ENCODE assay signal across 9 mouse cellular contexts in the genomic region with DNA sequence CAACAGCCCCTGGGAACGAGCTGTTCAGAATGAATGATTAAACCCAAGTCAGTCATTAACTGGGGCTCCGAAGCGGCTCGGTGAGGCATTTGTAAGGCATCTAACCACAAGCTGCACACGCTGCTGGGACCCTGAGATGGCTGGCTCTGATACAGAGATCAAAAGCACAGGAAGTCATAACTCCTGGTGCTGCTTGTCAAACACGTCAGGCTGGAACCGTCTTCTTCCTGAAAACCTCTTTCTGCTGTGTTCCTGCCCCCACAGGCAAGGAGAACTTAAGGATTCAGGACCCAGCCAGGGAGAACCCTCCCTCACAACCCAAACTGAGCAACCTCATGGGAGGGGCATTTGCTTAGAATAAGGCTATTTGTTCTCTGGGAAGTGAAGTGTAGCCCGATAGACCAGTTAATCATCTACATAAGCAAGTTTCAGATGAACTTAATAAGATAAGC. TPM values are rescaled to one million over a fixed set of nuclear protein-coding genes. Genes with fewer than 3 reads are reported as not detected.
A peak's percentile ranks its signal among the peaks of the same experiment; 100 is the strongest.
DNase-seq lines count a peak whose midpoint lies in the region; ATAC-seq and TF ChIP-seq lines count a peak whose summit lies in the region.
"Had no signal": no experiment of that assay in that cellular context is flagged by ENCODE, and none has a peak within 500 bp of the region (broad histone marks: within the 10 kb centered on the region; RNA-seq: fewer than 3 reads in every experiment).

No protein-coding gene starts in this region.

- no peaks in the 10 kb centered on the region for H3K27me3 ChIP-seq in lung, postnatal 0 days (replicated peaks; ENCODE audit: insufficient read depth, low read length)
- H3K27me3 ChIP-seq in forebrain, embryonic 11.5 days (ENCODE audit: control insufficient read depth, insufficient read depth, low read length): no peaks in the 10 kb centered on the region
- H3K27me3 ChIP-seq in cerebellum, adult 2 months (ENCODE audit: control insufficient read depth, insufficient read depth, low read length): no peaks in the 10 kb centered on the region

- peak; percentile 55 for ATAC-seq in lung, postnatal 0 days
- ATAC-seq in forebrain, embryonic 11.5 days (replicated peaks; ENCODE audit: low FRiP score): no peak
- ATAC-seq: forebrain, embryonic 14.5 days had no signal

- peak; percentile 63 for TF ChIP-seq EP300 in lung, postnatal 0 days (IDR thresholded peaks at IDR 0.05)

- no peaks in the 10 kb centered on the region for H3K36me3 ChIP-seq in lung, postnatal 0 days (ENCODE audit: insufficient read depth, low read length)
- no peaks in the 10 kb centered on the region for H3K36me3 ChIP-seq in forebrain, embryonic 11.5 days (ENCODE audit: control insufficient read depth, insufficient read depth, low read length)

- H3K4me3 ChIP-seq in lung, postnatal 0 days (ENCODE audit: low read depth, low read length): no peak overlapping the region
- H3K4me3 ChIP-seq in forebrain, embryonic 11.5 days (ENCODE audit: low read depth, low read length): no peak overlapping the region
- no peak overlapping the region for H3K4me3 ChIP-seq in cerebellum, adult 2 months (replicated peaks; ENCODE audit: insufficient read depth, low read depth, low read length)

- 7% methylated on average over 8 of the region's 8 CpGs for WGBS in lung, postnatal 0 days
- 69% methylated on average over 8 of the region's 8 CpGs for WGBS in forebrain, embryonic 11.5 days
- WGBS in cerebellum, adult 2 months: 63% methylated on average over 8 of the region's 8 CpGs

- no peak for TF ChIP-seq CTCF in lung, postnatal 0 days (IDR thresholded peaks at IDR 0.05)
- TF ChIP-seq CTCF in cerebellum, adult 2 months (IDR thresholded peaks at IDR 0.05; ENCODE audit: borderline replicate concordance, insufficient read depth, low read depth, low read length): no peak

- H3K4me1 ChIP-seq in lung, postnatal 0 days (ENCODE audit: insufficient read depth, low read depth, low read length): peaks cover 19% of the 10 kb centered on the region; the same call in 1 of the 2 replicates
- peaks cover 6% of the 10 kb centered on the region; the same call in 1 of the 2 replicates for H3K4me1 ChIP-seq in forebrain, embryonic 11.5 days (replicated peaks; ENCODE audit: control insufficient read depth, insufficient read depth, low read length)
- H3K4me1 ChIP-seq in cerebellum, adult 2 months (ENCODE audit: control insufficient read depth, insufficient read depth, low read length): no peaks in the 10 kb centered on the region

- H3K4me2 ChIP-seq in lung, postnatal 0 days (replicated peaks; ENCODE audit: low read depth, low read length): no peak overlapping the region
- no peak overlapping the region for H3K4me2 ChIP-seq in forebrain, embryonic 11.5 days (ENCODE audit: low read depth, low read length, severe bottlenecking)

- H3K27ac ChIP-seq in lung, postnatal 0 days (ENCODE audit: low read length): 0 out of 2 replicates have a peak overlapping the region, but pooled peaks have one; percentile 44
- H3K27ac ChIP-seq in forebrain, embryonic 11.5 days (ENCODE audit: low read depth, low read length): no peak overlapping the region
- H3K27ac ChIP-seq in cerebellum, adult 2 months (ENCODE audit: insufficient read depth, low read length): no peak overlapping the region

- DNase-seq in urinary bladder, postnatal 14 days (ENCODE audit: low spot score): peak; percentile 74
- no peak for DNase-seq in urinary bladder, postnatal 10 days (ENCODE audit: low spot score)
- peak; percentile 82 for DNase-seq in kidney, adult 11 months
- DNase-seq in lung, postnatal 0 days (ENCODE audit: low spot score): peak; percentile 56
- DNase-seq in cerebellum, adult 18-20 months: no peak
- DNase-seq in forebrain, embryonic 11.5 days (ENCODE audit: low spot score): no peak
- no peak for DNase-seq in layer of hippocampus, adult 8-10 months (ENCODE audit: low spot score in 2 of 2)
- DNase-seq in cerebellum, adult 2 months: no peak

- H3K9me3 ChIP-seq in lung, postnatal 0 days (ENCODE audit: low read length): no peaks in the 10 kb centered on the region
- H3K9me3 ChIP-seq in forebrain, embryonic 11.5 days (ENCODE audit: control insufficient read depth, low read length): no peaks in the 10 kb centered on the region

- TF ChIP-seq POLR2A in cerebellum, adult 2 months (IDR thresholded peaks at IDR 0.05; ENCODE audit: borderline replicate concordance, insufficient read depth, low read length): no peak

- H3K9ac ChIP-seq in lung, postnatal 0 days (replicated peaks; ENCODE audit: low read depth): no peak overlapping the region
- no peak overlapping the region for H3K9ac ChIP-seq in forebrain, embryonic 11.5 days (ENCODE audit: low read length)

RNA-seq across cellular contexts. Expression of a gene that starts 34.3 kb away (rescaled TPM):
- 0.06 TPM in 1 of 2 replicates, not detected in the other for polyA plus RNA-seq in lung, postnatal 0 days (2015; fragmentation: Nextera tagmentation; extraction: Ambion mirVana)
- not detected in 2 replicates for polyA plus RNA-seq in forebrain, embryonic 11.5 days (2014; fragmentation: Nextera tagmentation; extraction: Ambion mirVana)
- under 1 TPM in 2 of 4 experiments, not detected in 2; 0.32 to 0.43 TPM for total RNA-seq in layer of hippocampus, adult 8-10 months (2022)
- 0.06 and 0.07 TPM in 2 replicates for polyA plus RNA-seq in cerebellum, adult 2 months (2012; rRNA removed)
- polyA plus RNA-seq: forebrain, embryonic 14.5 days had no signal

Comparison
In these comparisons a context has a peak if more than half of its experiments do, and no peak if none do; other contexts are left out.
1. DNase-seq: peak in urinary bladder, postnatal 14 days (single experiment), kidney, adult 11 months (single experiment) and lung, postnatal 0 days (single experiment); none in urinary bladder, postnatal 10 days (single experiment), cerebellum, adult 18-20 months (0 of 2), forebrain, embryonic 11.5 days (single experiment), layer of hippocampus, adult 8-10 months (0 of 2) and cerebellum, adult 2 months (0 of 2).